Mouse (Mus musculus) myocyte (in vitro differentiated cells): ENCODE measurements around the gene Krtcap3.

ENCODE experiments used
- E2F4 ChIP-seq: IDR thresholded peaks from one replicate; pipeline ENCODE4 v1.6.1; 2011; ENCODE audit warnings: mild to moderate bottlenecking, control low read depth, moderate library complexity; ENCODE audit not compliant: insufficient read depth
- MAX ChIP-seq: IDR thresholded peaks from one replicate; pipeline ENCODE4 v1.6.1; 2011; ENCODE audit warnings: low read depth, mild to moderate bottlenecking, control low read depth
- MYOD1 ChIP-seq, 3 experiments: IDR thresholded peaks; one replicate each; pipeline ENCODE4 v1.6.1; 2011; ENCODE audit warnings: control low read depth in 2 of 3, low read depth in 2 of 3, mild to moderate bottlenecking in 2 of 3, moderate library complexity in 1 of 3; ENCODE audit not compliant: insufficient read length in 2 of 3, control insufficient read depth in 1 of 3
- MYOG ChIP-seq, 3 experiments: IDR thresholded peaks; one replicate each; pipeline ENCODE4 v1.6.1; 2011; ENCODE audit warnings: control low read depth in 2 of 3, low read depth in 2 of 3, mild to moderate bottlenecking in 2 of 3; ENCODE audit not compliant: insufficient read length in 2 of 3, control insufficient read depth in 1 of 3, insufficient read depth in 1 of 3
- POLR2A ChIP-seq: IDR thresholded peaks from one replicate; pipeline ENCODE4 v1.6.1; 2011; ENCODE audit warnings: low read depth, mild to moderate bottlenecking, control low read depth, moderate library complexity; ENCODE audit not compliant: insufficient read length
- POLR2AphosphoS2 ChIP-seq: IDR thresholded peaks from one replicate; pipeline ENCODE4 v1.6.1; 2011; ENCODE audit warnings: low read depth, control low read depth; ENCODE audit not compliant: insufficient read length
- TCF12 ChIP-seq: IDR thresholded peaks from one replicate; pipeline ENCODE4 v1.6.1; 2011; ENCODE audit warnings: mild to moderate bottlenecking, control low read depth; ENCODE audit not compliant: poor library complexity, insufficient read depth, severe bottlenecking
- TCF3 ChIP-seq: IDR thresholded peaks from one replicate; pipeline ENCODE4 v1.6.1; 2011; ENCODE audit warnings: low read depth, control low read depth; ENCODE audit not compliant: insufficient read length
- USF1 ChIP-seq: IDR thresholded peaks from one replicate; pipeline ENCODE4 v1.6.1; 2011; ENCODE audit warnings: low read depth, mild to moderate bottlenecking, control low read depth, moderate library complexity

DNA sequence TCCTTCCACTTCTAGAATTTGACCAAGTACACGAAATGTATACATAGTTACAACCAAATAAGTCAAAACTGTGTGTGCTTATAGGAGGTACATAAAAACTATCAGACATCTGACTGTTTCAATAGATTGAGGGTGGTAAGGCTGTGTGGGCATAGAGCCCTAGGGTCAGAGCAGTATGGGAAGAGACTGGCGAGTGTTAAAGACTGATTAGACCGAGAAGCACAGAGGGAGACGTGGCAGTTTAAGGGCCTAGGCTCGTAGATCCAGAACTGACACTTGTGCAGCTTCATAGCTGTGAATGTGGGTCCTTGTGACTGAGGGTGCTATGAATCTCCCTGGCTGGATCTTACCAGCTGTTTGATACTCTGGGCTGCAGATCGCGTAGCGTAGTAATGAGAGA lies 3.4 kb downstream of the Krtcap3 start:
- TF ChIP-seq USF1 (no peak), POLR2AphosphoS2 (no peak), MAX (no peak), POLR2A (no peak), MYOD1 (IDR thresholded peaks at IDR 0.05; ENCODE audit: control insufficient read depth in 1 of 3, insufficient read length in 2 of 3, low read depth in 2 of 3) (no peak), TCF12 (no peak), E2F4 (no peak), MYOG (IDR thresholded peaks at IDR 0.05; ENCODE audit: control insufficient read depth in 1 of 3, insufficient read depth in 1 of 3, insufficient read length in 2 of 3, low read depth in 2 of 3) (no peak), TCF3 (no peak)
